Mouse (Mus musculus) central nervous system, embryonic 11.5 days (tissue): ENCODE results near the gene Cnksr2. TPM values are rescaled to one million over a fixed set of nuclear protein-coding genes. Genes with fewer than 3 reads are reported as not detected.

Experiments
- polyA plus RNA-seq: library from polyadenylated mRNA; depleted of rRNA; stranded (reverse); fragments of >200 nt; gene quantifications from 2 replicates; pipeline ENCODE4 v1.2.3, GENCODE M21; 2012; rRNA removed

The Cnksr2 gene
- polyA plus RNA-seq, result 2.6 and 4.5 TPM in 2 replicates

DNA sequence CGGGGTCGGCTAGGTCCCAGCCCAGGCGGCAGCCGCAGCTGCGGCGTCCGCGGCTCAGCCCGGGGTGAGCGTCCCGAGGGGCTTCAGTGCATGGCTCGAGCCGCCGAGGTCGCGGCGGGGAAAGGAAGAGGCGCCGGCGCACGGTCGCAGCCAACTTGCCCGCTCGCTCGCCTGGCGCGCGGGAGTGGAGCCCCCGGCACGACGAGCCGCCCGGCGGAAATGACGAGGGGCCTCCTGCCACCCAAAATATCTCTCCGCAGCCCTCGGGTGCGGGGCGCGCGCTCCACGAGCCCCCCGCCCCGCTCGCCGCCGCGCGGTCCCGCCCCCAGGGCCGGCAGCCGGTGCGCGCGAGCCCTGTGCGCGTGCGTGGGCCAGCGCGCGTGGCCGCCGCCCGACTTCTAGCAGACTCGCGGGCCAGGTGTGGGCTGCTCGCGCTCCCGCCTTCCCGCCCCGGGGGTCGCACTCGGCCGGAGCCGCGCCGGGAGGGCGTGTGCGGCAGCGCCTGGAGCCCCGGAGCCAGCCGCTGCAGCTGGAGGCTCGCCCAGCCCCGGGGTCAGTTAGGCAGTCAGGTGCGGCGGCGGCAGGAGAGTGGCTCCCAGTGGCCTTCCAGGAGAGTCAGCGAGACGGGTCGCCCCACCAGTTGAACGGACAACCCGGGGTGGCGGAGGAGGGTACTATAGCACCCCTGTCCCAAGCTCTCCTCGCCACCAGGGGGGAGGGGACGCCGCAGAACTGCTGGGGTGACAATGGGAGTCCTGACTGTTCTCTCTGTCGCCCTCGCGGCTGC is at the start of gene Cnksr2:
TSS of gene Cnksr2 (minus strand) at position 238 of the 787 bp plus-strand sequence.

DNA sequence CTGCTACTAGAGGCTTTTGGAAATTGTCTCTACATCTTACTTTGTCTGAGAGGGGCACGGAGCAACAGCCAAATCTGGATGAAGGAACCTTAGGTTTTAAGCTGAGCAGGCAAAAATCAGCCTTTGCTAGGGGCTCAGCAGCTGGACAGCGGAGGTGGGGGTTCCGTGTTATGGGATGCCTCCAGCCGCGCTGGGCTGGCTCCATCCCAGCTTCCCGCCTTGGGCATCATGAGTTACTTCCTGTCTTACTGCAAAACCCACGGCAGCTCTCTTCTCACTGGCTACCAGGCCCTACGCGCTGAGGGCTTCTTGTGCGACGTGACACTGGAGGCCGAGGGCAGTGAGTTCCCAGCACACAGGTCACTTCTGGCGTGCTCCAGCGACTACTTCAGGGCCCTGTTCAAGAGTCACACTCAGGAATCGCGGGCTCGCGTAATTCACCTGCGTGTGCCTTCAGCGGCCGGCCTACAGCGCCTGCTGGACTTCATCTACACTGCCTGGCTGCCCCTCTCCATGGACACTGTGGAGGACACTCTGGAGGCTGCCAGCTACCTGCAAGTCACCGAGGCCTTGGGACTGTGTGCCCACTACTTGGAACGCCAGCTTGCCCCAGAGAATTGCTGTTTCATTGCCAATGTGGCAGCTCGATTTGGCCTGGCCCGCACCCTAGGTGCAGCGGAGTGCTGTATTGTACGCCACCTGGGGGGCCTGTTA is 224.7 kb downstream of the Cnksr2 start, which contains the start of gene Klhl34:
TSS of gene Klhl34 (plus strand) at position 229 of the 714 bp plus-strand sequence.

Other genes starting within 250 kb of the Cnksr2 start
- 0.07 TPM in 1 of 2 replicates, not detected in the other for gene Klhl34, start 224.9 kb downstream of the Cnksr2 start, polyA plus RNA-seq